Mouse (Mus musculus) liver, postnatal 0 days (tissue): ENCODE measurements at regions not wholly inside any gene's neighbourhood (a gene's known extent, or its start where the extent isn't known, plus 50 kb on each side); places are given as distances from the start of the nearest gene placed in this dataset.

Experiments
- ATAC-seq: fragments of 200-750 bp; cut with Nextera tagmentation; 2 replicates; pipeline ENCODE4 v1.8.0; 2017; ENCODE audit warnings: mild to moderate bottlenecking, moderate library complexity
- DNase-seq: peaks from one replicate; pipeline ENCODE4 v3.0.0-alpha.2; 2016
- H3K27ac ChIP-seq: fragments of 300-500 bp; sonication (generic); 2 replicates; pipeline ENCODE4 v1.5.1; 2014; ENCODE audit warnings: antibody characterized with exemption, moderate library complexity, mild to moderate bottlenecking, low read depth
- H3K27me3 ChIP-seq: fragments of 300-500 bp; sonication (generic); 2 replicates; pipeline ENCODE4 v1.6.1; 2014; ENCODE audit warnings: low read length, control low read depth, mixed read lengths; ENCODE audit not compliant: insufficient read depth
- H3K36me3 ChIP-seq: fragments of 300-500 bp; sonication (generic); replicated peaks from 2 replicates; pipeline ENCODE4 v1.6.1; 2014; ENCODE audit warnings: mild to moderate bottlenecking, control low read depth, low read length, moderate library complexity, mixed read lengths; ENCODE audit not compliant: insufficient read depth
- H3K4me1 ChIP-seq: fragments of 300-500 bp; sonication (generic); 2 replicates; pipeline ENCODE4 v1.6.1; 2014; ENCODE audit warnings: antibody characterized with exemption, mild to moderate bottlenecking, control low read depth; ENCODE audit not compliant: insufficient read depth
- H3K4me2 ChIP-seq: fragments of 300-500 bp; sonication (generic); 2 replicates; pipeline ENCODE4 v1.6.1; 2014; ENCODE audit warnings: low read depth, mild to moderate bottlenecking, low read length, moderate library complexity, mixed read lengths
- H3K4me3 ChIP-seq: fragments of 300-500 bp; sonication (generic); 2 replicates; pipeline ENCODE4 v1.5.1; 2014; ENCODE audit warnings: low read depth, low read length
- H3K9ac ChIP-seq: fragments of 300-500 bp; sonication (generic); replicated peaks from 2 replicates; pipeline ENCODE4 v1.6.1; 2014; ENCODE audit warnings: mild to moderate bottlenecking, moderate library complexity
- H3K9me3 ChIP-seq: fragments of 300-500 bp; sonication (generic); 2 replicates; pipeline ENCODE4 v1.6.1; 2016; ENCODE audit warnings: mild to moderate bottlenecking, control low read depth, low read length, mixed read lengths
- CTCF ChIP-seq: sonication (generic); IDR thresholded peaks from 2 replicates; pipeline ENCODE4 v1.5.1; 2016; ENCODE audit warnings: antibody characterized with exemption, low read depth
- EP300 ChIP-seq: IDR thresholded peaks from 2 replicates; pipeline ENCODE4 v1.6.1; 2016; ENCODE audit warnings: antibody characterized with exemption, low read depth, mild to moderate bottlenecking
- WGBS: fragments of 180-500 bp; shearing (Covaris S2); extraction: QIAGEN DNeasy Blood & Tissue Kit; methylation state at CpG from one replicate; pipeline ENCODE4 v1.1.7; 2014; ENCODE audit not compliant: insufficient replicate concordance; 5-methylcytosine and 5-hydroxymethylcytosine counted together

- no peaks in the 10 kb centered on the region for H3K36me3 ChIP-seq
- DNase-seq: no peak
- no peak overlapping the region for H3K4me3 ChIP-seq
- H3K4me2 ChIP-seq: no peak overlapping the region
- H3K9me3 ChIP-seq: peaks cover 3% of the 10 kb centered on the region; the same call in 1 of the 2 replicates
- no peak overlapping the region for H3K27ac ChIP-seq
- 72% methylated on average over 3 of the region's 3 CpGs for WGBS
- no peaks in the 10 kb centered on the region for H3K4me1 ChIP-seq
- H3K27me3 ChIP-seq: no peaks in the 10 kb centered on the region
- TF ChIP-seq CTCF: no peak
- no peak for TF ChIP-seq EP300
- no peak for ATAC-seq
- H3K9ac ChIP-seq: no peak overlapping the region
Observed at GRCm38 (mm10) chr14:58907932-58908331, 234.8 kb downstream of the 1700129C05Rik start.

DNA sequence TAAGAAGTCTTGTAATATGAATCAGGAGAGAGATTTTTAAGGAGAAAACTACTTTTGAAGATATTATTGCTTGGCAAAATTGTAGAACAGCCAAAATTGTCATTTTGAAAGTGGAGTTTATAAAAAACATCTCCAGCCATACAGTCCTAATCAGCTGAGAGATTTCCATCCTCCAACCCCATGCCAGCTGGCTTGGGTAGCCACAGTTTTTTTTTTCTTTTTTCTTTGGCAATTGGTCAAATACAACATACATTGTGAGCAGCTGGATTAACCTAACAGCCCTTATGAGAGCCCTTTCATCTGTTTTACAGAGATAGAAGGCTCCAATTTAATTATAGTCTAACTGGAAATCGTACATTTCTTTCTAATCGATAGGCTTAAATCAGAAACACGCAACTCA, 235.3 kb downstream of the 1700129C05Rik start:
- DNase-seq (no peak), ATAC-seq (no peak)
- Histone ChIP-seq H3K36me3 (no peaks in the 10 kb centered on the region), H3K27ac (no peak overlapping the region), H3K4me3 (no peak overlapping the region), H3K4me1 (no peaks in the 10 kb centered on the region), H3K9ac (no peak overlapping the region), H3K9me3 (peaks cover 3% of the 10 kb centered on the region; the same call in 1 of the 2 replicates), H3K4me2 (no peak overlapping the region), H3K27me3 (no peaks in the 10 kb centered on the region)
- 81% methylated on average over 3 of the region's 3 CpGs for WGBS
- TF ChIP-seq CTCF (no peak), EP300 (no peak)

DNA sequence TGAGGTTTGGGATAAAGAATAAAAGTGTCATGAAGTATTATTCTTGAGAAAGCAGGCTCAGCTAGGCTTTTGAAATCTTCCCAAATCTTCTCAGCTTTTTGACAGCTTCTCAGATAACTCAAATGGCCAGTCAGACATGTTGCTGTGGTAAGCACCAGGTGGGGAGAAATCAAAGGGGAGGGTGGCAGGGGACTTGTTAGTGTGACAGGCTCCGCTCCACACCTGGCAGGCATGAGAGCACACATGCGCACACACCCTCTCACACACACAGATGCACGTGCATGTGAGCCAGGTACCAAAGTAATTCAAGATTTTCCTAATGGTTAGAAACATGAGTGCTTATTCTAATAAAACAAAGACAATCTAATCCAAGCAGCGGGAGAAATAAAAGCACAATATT, 236.1 kb downstream of the 1700129C05Rik start:
- TF ChIP-seq CTCF: no peak
- TF ChIP-seq EP300: no peak
- Histone ChIP-seq H3K4me3 (no peak overlapping the region), H3K27me3 (no peaks in the 10 kb centered on the region), H3K27ac (no peak overlapping the region), H3K4me1 (no peaks in the 10 kb centered on the region), H3K9ac (no peak overlapping the region), H3K9me3 (peaks cover 3% of the 10 kb centered on the region; the same call in 1 of the 2 replicates), H3K4me2 (no peak overlapping the region), H3K36me3 (no peaks in the 10 kb centered on the region)
- ATAC-seq: no peak
- DNase-seq: no peak
- WGBS: 82% methylated on average over 4 of the region's 4 CpGs

DNA sequence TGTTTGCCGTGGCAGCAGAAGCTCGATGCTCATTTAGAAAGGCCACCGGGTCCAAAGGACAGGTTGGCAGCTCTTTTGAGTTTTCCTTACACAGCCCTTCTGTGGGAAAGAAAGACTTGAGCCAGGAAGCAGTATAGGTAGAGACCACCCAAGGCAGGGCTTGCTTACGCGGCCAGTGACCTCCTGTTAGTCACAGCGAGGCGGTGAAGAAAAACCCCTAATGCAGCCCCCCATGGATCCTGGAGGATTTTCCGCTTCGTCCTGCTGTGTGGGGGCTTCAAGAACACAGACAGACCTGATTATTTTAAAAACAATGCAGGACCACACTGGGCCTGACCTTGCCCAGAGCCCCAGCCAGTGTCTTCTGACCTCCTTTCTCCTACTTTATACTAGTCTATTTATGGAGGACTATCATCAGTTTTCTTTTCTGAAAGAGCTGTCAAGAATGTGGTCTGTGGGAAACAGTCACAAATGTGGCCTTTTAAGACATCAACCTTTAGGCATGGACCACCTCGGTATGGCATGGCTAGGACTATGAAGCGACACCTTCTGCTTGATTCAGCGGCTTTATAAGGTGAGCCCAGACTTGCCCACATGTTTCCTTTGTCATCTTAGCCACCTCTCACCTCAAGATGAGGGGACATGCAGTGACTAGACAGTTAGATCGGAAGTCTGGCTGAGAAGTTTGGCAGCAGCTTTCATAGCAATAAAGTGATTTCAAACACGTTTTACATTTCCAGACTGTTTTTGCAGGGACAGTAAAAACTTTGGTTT, 274.3 kb downstream of the 1700129C05Rik start:
- ATAC-seq: no peak
- 75% methylated on average over 14 of the region's 14 CpGs for WGBS

DNA sequence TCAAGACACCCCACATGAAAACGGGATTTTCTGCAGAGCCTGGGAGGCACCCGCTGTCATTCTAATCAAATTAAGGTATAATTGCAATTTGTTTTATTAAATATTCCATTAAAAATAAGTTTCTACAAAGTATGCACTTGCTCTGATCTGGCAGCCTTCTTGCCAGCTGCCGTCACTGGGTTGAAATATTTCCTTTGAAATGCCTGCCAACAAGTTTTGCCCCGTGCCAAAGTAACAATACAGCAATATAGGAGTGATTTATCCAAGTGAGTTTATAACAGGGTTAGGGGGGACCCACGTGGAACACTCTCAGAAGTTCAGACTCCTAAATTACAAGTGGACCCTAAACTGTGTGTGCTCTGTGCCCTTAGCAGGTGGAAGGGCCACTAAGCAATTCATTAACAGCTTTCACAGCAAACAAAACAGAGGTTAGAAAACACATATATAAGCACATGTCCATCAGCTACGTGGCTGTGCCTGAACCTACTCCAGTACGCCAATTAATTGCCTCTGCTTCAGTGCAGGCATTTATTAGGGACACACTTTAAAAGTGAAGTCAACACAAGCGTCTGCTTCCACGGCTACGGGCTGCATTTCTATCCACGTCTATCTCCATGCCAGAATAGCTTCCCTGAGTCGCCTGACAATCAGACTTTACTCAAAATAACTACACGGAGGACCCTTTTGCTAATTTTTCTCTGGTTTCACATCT, 275.1 kb downstream of the 1700129C05Rik start:
- H3K27ac ChIP-seq: no peak overlapping the region
- no peaks in the 10 kb centered on the region for H3K36me3 ChIP-seq
- no peak overlapping the region for H3K4me2 ChIP-seq
- DNase-seq: no peak
- no peaks in the 10 kb centered on the region for H3K27me3 ChIP-seq
- H3K4me1 ChIP-seq: no peaks in the 10 kb centered on the region
- H3K4me3 ChIP-seq: no peak overlapping the region
- no peak overlapping the region for H3K9ac ChIP-seq
- no peak for TF ChIP-seq CTCF
- no peak for TF ChIP-seq EP300
- 59% methylated on average over 13 of the region's 13 CpGs for WGBS
- no peaks in the 10 kb centered on the region for H3K9me3 ChIP-seq
- no peak for ATAC-seq

More for the DNA sequence above, 274.3 kb downstream of the 1700129C05Rik start:
- H3K36me3 ChIP-seq: no peaks in the 10 kb centered on the region
- no peak overlapping the region for H3K4me3 ChIP-seq
- no peaks in the 10 kb centered on the region for H3K9me3 ChIP-seq
- TF ChIP-seq CTCF: no peak
- TF ChIP-seq EP300: no peak
- no peak for DNase-seq
- H3K4me1 ChIP-seq: no peaks in the 10 kb centered on the region
- no peak overlapping the region for H3K9ac ChIP-seq
- no peak overlapping the region for H3K4me2 ChIP-seq
- no peak overlapping the region for H3K27ac ChIP-seq
- no peaks in the 10 kb centered on the region for H3K27me3 ChIP-seq

- Histone ChIP-seq H3K36me3 (no peaks in the 10 kb centered on the region), H3K27me3 (no peaks in the 10 kb centered on the region), H3K9ac (no peak overlapping the region), H3K9me3 (no peaks in the 10 kb centered on the region), H3K4me2 (no peak overlapping the region), H3K27ac (no peak overlapping the region), H3K4me1 (no peaks in the 10 kb centered on the region; the same call in 1 of the 2 replicates), H3K4me3 (no peak overlapping the region)
- 58% methylated on average over 4 of the region's 4 CpGs for WGBS
- TF ChIP-seq EP300 (no peak), CTCF (no peak)
- no peak for ATAC-seq
- DNase-seq: no peak
Observed at GRCm38 (mm10) chr14:58854871-58855270, 287.8 kb downstream of the 1700129C05Rik start.
